In genomic region chr4:137698076-137698985, GRCm38 (mm10) we compare ENCODE assay signal across 9 mouse cellular contexts. TPM values are rescaled to one million over a fixed set of nuclear protein-coding genes. Genes with fewer than 3 reads are reported as not detected.
DNase-seq lines count a peak whose midpoint lies in the region; ATAC-seq lines count a peak whose summit lies in the region.
"Had no signal": no experiment of that assay in that cellular context is flagged by ENCODE, and none has a peak within 500 bp of the region (broad histone marks: within the 10 kb centered on the region; RNA-seq: fewer than 3 reads in every experiment).

No protein-coding gene starts in this region.

- no peaks in the 10 kb centered on the region for H3K36me3 ChIP-seq in heart, embryonic 13.5 days
- H3K36me3 ChIP-seq in heart, embryonic 11.5 days (ENCODE audit: control insufficient read depth, insufficient read depth, low read length), result no peaks in the 10 kb centered on the region

- ATAC-seq in heart, embryonic 13.5 days (ENCODE audit: extremely low read depth, insufficient number of reproducible peaks, low FRiP score, low TSS enrichment), result no peak
- no peak for ATAC-seq in heart, embryonic 11.5 days (replicated peaks; ENCODE audit: insufficient number of reproducible peaks, low FRiP score, low TSS enrichment)
- ATAC-seq in erythroid progenitor cell, adult 5-6 weeks (replicated peaks; ENCODE audit: low FRiP score, poor library complexity, severe bottlenecking), result no peak
- ATAC-seq: inflammation-experienced regulatory T-cells, adult 6 months had no signal

- no peak overlapping the region for H3K4me3 ChIP-seq in heart, embryonic 13.5 days
- no peak overlapping the region for H3K4me3 ChIP-seq in heart, embryonic 11.5 days (ENCODE audit: low read depth, low read length)

- no peaks in the 10 kb centered on the region for H3K9me3 ChIP-seq in heart, embryonic 13.5 days
- no peaks in the 10 kb centered on the region for H3K9me3 ChIP-seq in heart, embryonic 11.5 days (replicated peaks; ENCODE audit: control insufficient read depth, low read length)

- intact Hi-C loops in left cerebral cortex, postnatal 25 days (cut with DNase I), result no loop called here

- WGBS in heart, embryonic 13.5 days, result 61% methylated on average over 7 of the region's 7 CpGs
- 73% methylated on average over 7 of the region's 7 CpGs for WGBS in heart, embryonic 11.5 days (ENCODE audit: insufficient replicate concordance)

- H3K9ac ChIP-seq in heart, embryonic 13.5 days, result no peak overlapping the region
- H3K9ac ChIP-seq in heart, embryonic 11.5 days (ENCODE audit: low read depth, low read length), result no peak overlapping the region

- H3K4me1 ChIP-seq in heart, embryonic 13.5 days, result peaks cover 51% of the 10 kb centered on the region
- H3K4me1 ChIP-seq in heart, embryonic 11.5 days (ENCODE audit: control insufficient read depth, insufficient read depth, low read length), result peaks cover 21% of the 10 kb centered on the region

- DNase-seq in cerebellum, adult 11 months, result peak; percentile 81
- peak; percentile 83 for DNase-seq in kidney, adult 11 months
- peak; percentile 85 to 89 for DNase-seq in lung, adult 18-20 months
- DNase-seq in testis, postnatal 14 days (ENCODE audit: low spot score), result no peak
- no peak for DNase-seq in left cerebral cortex, postnatal 25 days (ENCODE audit: low spot score in 2 of 2)

- H3K27me3 ChIP-seq in heart, embryonic 13.5 days (replicated peaks), result peaks cover 41% of the 10 kb centered on the region
- peaks cover 9% of the 10 kb centered on the region; the same call in 1 of the 2 replicates for H3K27me3 ChIP-seq in heart, embryonic 11.5 days (ENCODE audit: control insufficient read depth, insufficient read depth, low read length)

- no peak overlapping the region for H3K4me2 ChIP-seq in heart, embryonic 13.5 days
- no peak overlapping the region for H3K4me2 ChIP-seq in heart, embryonic 11.5 days

- H3K27ac ChIP-seq in heart, embryonic 13.5 days (replicated peaks), result 0 out of 2 replicates have a peak overlapping the region, but pooled peaks have one; percentile 24
- no peak overlapping the region for H3K27ac ChIP-seq in heart, embryonic 11.5 days (ENCODE audit: low read depth, low read length)

RNA-seq across cellular contexts. Expression of gene Rap1gap, which starts 33.8 kb away (rescaled TPM):
- polyA plus RNA-seq in heart, embryonic 13.5 days (2015; fragmentation: Nextera tagmentation; extraction: Ambion mirVana), result 5.1 and 6.1 TPM in 2 replicates
- 3.3 and 5.1 TPM in 2 replicates for polyA plus RNA-seq in heart, embryonic 11.5 days (2014; fragmentation: Nextera tagmentation; extraction: Ambion mirVana)
- not detected in 2 replicates for total RNA-seq in erythroid progenitor cell, adult 5-6 weeks (2015; ENCODE audit: low replicate concordance)
- not detected in 2 replicates for total RNA-seq in erythroid progenitor cell, adult 5-6 weeks (2017; ENCODE audit: low replicate concordance)
- 100 to 1,000 TPM; 263 to 318 TPM for total RNA-seq in left cerebral cortex, postnatal 25 days (2021)

Comparison
In these comparisons a context has a peak if more than half of its experiments do, and no peak if none do; other contexts are left out.
1. DNase-seq: peak in cerebellum, adult 11 months (single experiment), kidney, adult 11 months (single experiment) and lung, adult 18-20 months (2 of 2); none in testis, postnatal 14 days (single experiment) and left cerebral cortex, postnatal 25 days (0 of 2).
2. RNA of gene Rap1gap, which starts 33.8 kb away (total RNA-seq): 263 to 318 TPM in left cerebral cortex, postnatal 25 days; not detected in erythroid progenitor cell, adult 5-6 weeks; every median in the first group is over 100 times any median in the second.